Mouse (Mus musculus) neural tube, embryonic 15.5 days (tissue): Measurements from ENCODE around the gene Cpox. TPM values are rescaled to one million over a fixed set of nuclear protein-coding genes. Genes with fewer than 3 reads are reported as not detected.
A peak's percentile ranks its signal among the peaks of the same experiment; 100 is the strongest.

ENCODE experiments used
- ATAC-seq: fragments of 200-750 bp; cut with Nextera tagmentation; 2 replicates; pipeline ENCODE4 v1.8.0; 2017; ENCODE audit warnings: mild to moderate bottlenecking, moderate TSS enrichment, moderate library complexity; ENCODE audit not compliant: low FRiP score
- H3K27ac ChIP-seq: fragments of 300-500 bp; sonication (generic); replicated peaks from 2 replicates; pipeline ENCODE4 v1.5.1; 2015; ENCODE audit warnings: mild to moderate bottlenecking, inconsistent platforms
- H3K27me3 ChIP-seq: fragments of 300-500 bp; sonication (generic); replicated peaks from 2 replicates; pipeline ENCODE4 v1.6.1; 2015; ENCODE audit warnings: inconsistent platforms
- H3K36me3 ChIP-seq: fragments of 300-500 bp; sonication (generic); 2 replicates; pipeline ENCODE4 v1.6.1; 2015; ENCODE audit warnings: inconsistent platforms
- H3K4me1 ChIP-seq: fragments of 300-500 bp; sonication (generic); 2 replicates; pipeline ENCODE4 v1.6.1; 2015; ENCODE audit warnings: inconsistent platforms
- H3K4me2 ChIP-seq: fragments of 300-500 bp; sonication (generic); 2 replicates; pipeline ENCODE4 v1.6.1; 2015; ENCODE audit warnings: inconsistent platforms, mild to moderate bottlenecking, moderate library complexity
- H3K4me3 ChIP-seq: fragments of 300-500 bp; sonication (generic); replicated peaks from 2 replicates; pipeline ENCODE4 v1.5.1; 2015; ENCODE audit warnings: mild to moderate bottlenecking, inconsistent platforms
- H3K9ac ChIP-seq: fragments of 300-500 bp; sonication (generic); replicated peaks from 2 replicates; pipeline ENCODE4 v1.6.1; 2015; ENCODE audit warnings: mild to moderate bottlenecking, inconsistent platforms
- H3K9me3 ChIP-seq: fragments of 300-500 bp; sonication (generic); replicated peaks from 2 replicates; pipeline ENCODE4 v1.6.1; 2016; ENCODE audit warnings: inconsistent platforms
- WGBS: fragments of 180-500 bp; shearing (Covaris S2); methylation state at CpG from one replicate; pipeline ENCODE4 v1.1.7; 2015; ENCODE audit warnings: mixed read lengths; 5-methylcytosine and 5-hydroxymethylcytosine counted together
- polyA plus RNA-seq: library from polyadenylated mRNA; unstranded; fragments of >200 nt; fragmentation: Nextera tagmentation; extraction: Ambion mirVana; gene quantifications from 2 replicates; pipeline ENCODE4 v1.2.1, GENCODE M21; 2015

The Cpox gene
- polyA plus RNA-seq, 1 experiment from 2014 or later = 15.8 TPM

DNA sequence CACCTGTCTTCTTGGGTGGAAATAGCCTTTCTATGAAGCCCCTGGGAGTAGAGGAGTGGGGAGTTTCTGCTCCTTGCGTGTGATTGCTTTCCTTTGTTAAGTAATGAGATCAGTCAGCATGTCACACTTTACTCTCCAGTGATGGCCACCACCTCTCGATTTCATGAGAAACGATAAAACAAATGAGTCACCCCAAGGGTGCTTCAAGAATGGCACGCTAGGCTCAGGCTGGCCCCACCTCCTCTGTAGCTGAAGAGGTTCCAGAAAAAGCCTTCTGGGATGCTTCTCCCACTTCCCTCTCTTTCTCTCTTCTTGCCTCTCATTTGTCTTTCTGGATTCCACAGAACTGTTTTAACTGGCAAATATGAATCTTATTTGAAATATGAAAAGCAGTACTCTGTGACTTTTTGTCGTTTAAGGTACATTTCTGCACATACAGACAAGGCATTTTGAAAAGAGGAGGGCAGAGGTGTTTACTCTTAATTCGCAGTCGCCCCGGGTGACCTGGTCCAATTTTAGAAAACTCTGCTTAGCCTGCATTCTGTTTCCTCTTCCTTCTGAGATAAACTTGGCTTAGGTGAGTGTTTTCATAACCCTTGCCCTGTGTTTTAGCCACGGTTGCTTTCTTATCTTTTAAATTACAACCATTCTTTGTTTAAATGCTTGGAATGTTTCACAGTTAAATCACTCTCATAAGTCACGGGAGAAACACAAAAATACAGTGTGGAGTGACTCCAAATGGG is 33.5 kb downstream of the Cpox start:
- H3K9ac ChIP-seq = no peak overlapping the region
- no peak for ATAC-seq
- no peaks in the 10 kb centered on the region for H3K36me3 ChIP-seq
- H3K4me3 ChIP-seq = no peak overlapping the region
- H3K27ac ChIP-seq = no peak overlapping the region
- H3K27me3 ChIP-seq = no peaks in the 10 kb centered on the region
- no peaks in the 10 kb centered on the region for H3K4me1 ChIP-seq
- no peaks in the 10 kb centered on the region for H3K9me3 ChIP-seq
- 43% methylated on average over 10 of the region's 10 CpGs for WGBS
- H3K4me2 ChIP-seq = no peak overlapping the region

DNA sequence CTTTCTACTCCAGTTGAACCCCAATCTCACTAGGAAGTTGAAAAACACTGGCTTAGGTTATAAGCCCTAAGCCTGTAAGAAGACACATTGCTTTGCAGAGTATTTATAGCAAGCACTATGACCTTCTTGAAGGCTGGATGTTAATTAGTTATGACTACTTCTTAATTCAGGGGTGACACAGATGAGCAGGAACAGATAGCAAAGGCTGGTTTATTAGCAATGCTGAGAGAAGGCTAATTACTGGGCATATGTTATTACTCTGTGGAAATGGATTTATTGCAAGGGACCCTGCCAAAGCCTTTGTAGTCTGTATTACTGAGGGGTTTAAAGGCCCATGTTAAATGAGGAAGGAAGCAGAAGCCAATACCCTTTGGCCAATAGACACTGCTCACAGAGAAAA is 34.9 kb downstream of the Cpox start:
- Histone ChIP-seq H3K27ac (no peak overlapping the region), H3K9me3 (no peaks in the 10 kb centered on the region), H3K4me1 (no peaks in the 10 kb centered on the region), H3K4me3 (no peak overlapping the region), H3K9ac (no peak overlapping the region), H3K27me3 (no peaks in the 10 kb centered on the region), H3K4me2 (no peak overlapping the region), H3K36me3 (no peaks in the 10 kb centered on the region)
- peak; percentile 53; the same call in 1 of the 2 replicates for ATAC-seq

GRCm38 (mm10) chr16:58707276-58707905 is 37.3 kb downstream of the Cpox start:
- no peak for ATAC-seq
- Histone ChIP-seq H3K4me2 (no peak overlapping the region), H3K9me3 (no peaks in the 10 kb centered on the region), H3K4me3 (no peak overlapping the region), H3K9ac (no peak overlapping the region), H3K27ac (no peak overlapping the region), H3K36me3 (no peaks in the 10 kb centered on the region), H3K27me3 (no peaks in the 10 kb centered on the region), H3K4me1 (no peaks in the 10 kb centered on the region)
- WGBS = 93% methylated on average over 4 of the region's 4 CpGs

DNA sequence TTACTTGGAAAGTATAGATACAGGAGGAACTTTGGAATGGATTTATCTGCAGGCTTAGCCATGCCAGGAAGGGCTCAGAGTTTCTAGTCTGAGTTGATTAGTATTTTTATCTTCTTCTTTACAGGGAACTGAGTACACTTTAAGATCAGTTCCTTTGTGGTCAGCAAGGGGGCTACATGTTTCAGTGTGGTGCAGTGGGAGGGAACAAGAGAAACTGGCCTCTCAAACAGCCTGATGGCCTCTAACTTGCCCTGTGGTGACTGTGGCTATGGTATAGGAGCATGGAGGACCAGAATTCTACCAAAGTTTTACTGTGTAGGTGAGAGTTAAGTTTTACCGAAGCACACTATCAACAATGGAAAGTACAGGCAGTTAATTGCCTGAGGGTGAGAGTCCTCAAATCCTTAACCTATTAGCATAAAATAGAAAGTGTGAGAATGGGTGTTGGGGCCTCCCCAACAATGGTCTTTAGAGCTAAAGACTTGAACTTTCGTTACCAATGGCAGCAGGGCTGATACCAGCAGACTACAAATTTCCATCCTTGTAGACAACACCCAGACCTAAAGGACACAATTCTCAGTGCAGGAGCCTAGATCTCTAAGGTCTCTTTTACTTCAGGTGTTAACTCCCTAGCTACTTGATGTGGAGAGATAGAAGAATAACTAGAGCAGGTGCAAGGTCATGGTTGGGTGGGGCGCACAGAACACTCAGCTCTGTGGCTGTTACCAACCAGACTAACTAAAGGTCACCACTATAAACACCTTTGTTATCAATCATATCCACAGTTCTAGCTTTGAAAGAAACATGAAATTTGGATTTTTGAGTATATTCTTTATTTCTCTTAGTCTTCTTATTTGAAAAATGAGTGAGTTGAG is 38.7 kb downstream of the Cpox start:
- no peak overlapping the region for H3K9ac ChIP-seq
- H3K9me3 ChIP-seq = no peaks in the 10 kb centered on the region
- no peaks in the 10 kb centered on the region for H3K27me3 ChIP-seq
- WGBS = 79% methylated on average over 3 of the region's 3 CpGs
- no peak for ATAC-seq
- no peak overlapping the region for H3K27ac ChIP-seq
- no peaks in the 10 kb centered on the region for H3K4me1 ChIP-seq
- no peaks in the 10 kb centered on the region for H3K36me3 ChIP-seq
- no peak overlapping the region for H3K4me2 ChIP-seq
- H3K4me3 ChIP-seq = no peak overlapping the region

DNA sequence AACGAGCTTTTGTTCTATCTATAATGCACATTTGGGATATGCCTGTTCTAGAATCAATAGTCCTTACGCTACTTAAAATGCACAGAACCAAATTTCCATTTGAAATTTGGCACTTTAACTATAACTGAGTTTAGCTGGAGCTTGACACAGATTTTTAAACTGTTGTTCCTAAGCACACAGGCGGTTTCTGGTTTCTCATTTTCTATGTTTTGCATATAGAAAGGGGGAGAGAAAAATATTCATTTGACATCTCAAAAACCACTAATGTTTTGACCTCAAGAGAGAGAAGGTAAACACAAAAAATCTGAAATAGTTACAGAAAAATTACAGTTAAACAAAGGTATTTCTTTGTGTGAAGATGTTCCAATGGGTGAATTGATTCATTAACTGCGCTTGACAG is 39.4 kb downstream of the Cpox start:
- no peaks in the 10 kb centered on the region for H3K27me3 ChIP-seq
- ATAC-seq = no peak
- H3K4me3 ChIP-seq = no peak overlapping the region
- H3K36me3 ChIP-seq = no peaks in the 10 kb centered on the region
- H3K9me3 ChIP-seq = no peaks in the 10 kb centered on the region
- H3K27ac ChIP-seq = no peak overlapping the region
- H3K4me1 ChIP-seq = no peaks in the 10 kb centered on the region
- WGBS = 81% methylated on average over 4 of the region's 4 CpGs
- no peak overlapping the region for H3K4me2 ChIP-seq
- no peak overlapping the region for H3K9ac ChIP-seq

GRCm38 (mm10) chr16:58712221-58712620 is 42.1 kb downstream of the Cpox start:
- H3K36me3 ChIP-seq = no peaks in the 10 kb centered on the region
- 80% methylated on average over 8 of the region's 8 CpGs for WGBS
- no peaks in the 10 kb centered on the region for H3K9me3 ChIP-seq
- H3K27me3 ChIP-seq = no peaks in the 10 kb centered on the region
- H3K4me3 ChIP-seq = no peak overlapping the region
- no peak overlapping the region for H3K9ac ChIP-seq
- H3K4me2 ChIP-seq = no peak overlapping the region
- no peak overlapping the region for H3K27ac ChIP-seq
- ATAC-seq = no peak
- H3K4me1 ChIP-seq = no peaks in the 10 kb centered on the region

DNA sequence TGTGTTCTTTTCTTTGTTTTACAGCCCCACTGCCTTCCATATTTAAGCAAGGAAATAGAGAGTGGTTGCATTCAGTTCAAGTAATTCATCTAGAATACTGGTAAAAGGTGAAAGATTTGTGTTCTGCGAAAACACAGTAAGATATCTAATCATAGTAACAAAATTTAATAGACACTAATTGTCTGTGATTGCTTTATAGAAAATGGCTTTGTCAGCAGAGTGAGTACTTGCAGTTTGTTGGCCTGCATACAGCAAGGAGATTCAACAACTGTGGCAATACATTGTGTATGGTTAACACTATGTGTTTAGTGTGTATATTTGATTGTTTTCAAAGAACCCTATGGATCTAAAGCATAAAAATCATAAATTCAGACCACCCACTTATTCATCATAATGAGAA is 43.0 kb downstream of the Cpox start:
- no peak overlapping the region for H3K27ac ChIP-seq
- H3K4me3 ChIP-seq = no peak overlapping the region
- H3K36me3 ChIP-seq = no peaks in the 10 kb centered on the region
- no peaks in the 10 kb centered on the region for H3K27me3 ChIP-seq
- no peaks in the 10 kb centered on the region for H3K9me3 ChIP-seq
- no peaks in the 10 kb centered on the region for H3K4me1 ChIP-seq
- H3K9ac ChIP-seq = no peak overlapping the region
- no peak overlapping the region for H3K4me2 ChIP-seq
- WGBS = 91% methylated on average over 1 of the region's 1 CpGs
- no peak for ATAC-seq

- no peaks in the 10 kb centered on the region for H3K9me3 ChIP-seq
- H3K9ac ChIP-seq = no peak overlapping the region
- no peak for ATAC-seq
- no peaks in the 10 kb centered on the region for H3K36me3 ChIP-seq
- no peak overlapping the region for H3K4me2 ChIP-seq
- 70% methylated on average over 4 of the region's 4 CpGs for WGBS
- no peaks in the 10 kb centered on the region for H3K4me1 ChIP-seq
- no peaks in the 10 kb centered on the region for H3K27me3 ChIP-seq
- no peak overlapping the region for H3K27ac ChIP-seq
- no peak overlapping the region for H3K4me3 ChIP-seq
Observed at GRCm38 (mm10) chr16:58715018-58715417, 44.9 kb downstream of the Cpox start.

GRCm38 (mm10) chr16:58718666-58719120 is 48.6 kb downstream of the Cpox start, which contains the start of gene Gpr15:
Gpr15 (minus strand) TSS chr16:58719070.
- H3K9ac ChIP-seq = no peak within 1 kb of the TSS
- no peaks in the 10 kb centered on the region for H3K4me1 ChIP-seq
- H3K9me3 ChIP-seq = no peaks in the 10 kb centered on the region
- H3K4me2 ChIP-seq = no peak within 1 kb of the TSS
- no peaks in the 10 kb centered on the region for H3K36me3 ChIP-seq
- H3K27ac ChIP-seq = no peak within 1 kb of the TSS
- H3K4me3 ChIP-seq = no peak within 1 kb of the TSS
- H3K27me3 ChIP-seq = no peaks in the 10 kb centered on the region
- ATAC-seq = no peak
- WGBS = 95% methylated on average over 7 of the region's 7 CpGs

DNA sequence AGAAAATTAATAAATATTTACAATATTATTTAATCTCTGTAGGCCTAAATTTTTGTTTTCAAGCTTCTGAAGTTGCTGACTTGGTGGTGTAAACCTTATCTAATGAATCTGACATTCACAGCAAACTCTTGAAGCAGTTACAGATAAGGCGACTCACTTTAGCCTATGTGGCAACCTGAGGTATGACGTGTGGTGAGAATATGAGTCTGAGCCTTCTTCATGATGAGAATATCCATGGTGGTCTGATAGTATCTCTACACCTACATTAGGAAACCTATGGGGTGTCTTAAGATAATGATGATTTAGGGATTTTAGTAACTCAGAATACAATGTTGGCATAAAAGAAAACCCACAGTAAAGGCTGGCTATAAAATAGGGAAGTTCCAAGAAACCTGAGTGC is 52.2 kb downstream of the Cpox start:
- WGBS = 91% methylated on average over 2 of the region's 2 CpGs

DNA sequence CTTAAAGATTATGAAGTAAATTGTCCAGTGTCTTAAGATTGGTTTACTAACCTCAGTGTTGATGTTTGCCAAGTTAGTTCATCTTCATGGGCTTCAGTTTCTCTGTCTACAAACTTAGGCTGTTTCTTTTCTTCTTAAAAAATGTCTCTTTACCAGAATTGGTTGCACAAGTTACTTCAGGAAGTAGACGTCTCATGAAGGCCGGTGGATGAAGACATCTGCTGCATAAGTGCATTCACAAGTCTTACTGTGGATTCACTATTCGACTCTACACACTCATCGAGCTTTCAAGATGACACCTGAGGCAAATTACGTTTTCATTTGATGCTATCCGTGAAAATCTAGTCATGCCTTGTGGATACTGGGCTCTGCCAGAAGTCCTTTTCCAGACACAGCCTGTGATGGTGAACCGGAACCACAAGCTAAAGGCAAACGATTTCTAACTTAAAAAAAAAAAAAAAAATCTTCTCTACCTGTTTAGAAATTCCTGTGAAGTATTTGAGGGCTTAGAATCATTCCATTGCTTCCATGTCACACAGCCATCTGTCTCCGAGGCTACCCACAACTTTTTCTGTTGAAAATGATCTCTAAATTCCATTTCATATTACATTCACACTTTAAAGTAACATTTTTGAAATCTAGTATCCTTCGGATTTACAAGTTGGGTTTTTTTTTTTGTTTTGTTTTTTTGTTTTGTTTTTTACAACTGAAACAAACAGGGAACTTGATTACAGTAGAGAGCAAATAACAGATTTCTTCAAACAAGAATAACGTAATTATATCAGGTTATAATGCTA is 56.8 kb downstream of the Cpox start:
- H3K9ac ChIP-seq = no peak overlapping the region
- no peak for ATAC-seq
- peaks cover 14% of the 10 kb centered on the region for H3K36me3 ChIP-seq
- H3K27me3 ChIP-seq = no peaks in the 10 kb centered on the region
- H3K9me3 ChIP-seq = no peaks in the 10 kb centered on the region
- WGBS = 83% methylated on average over 11 of the region's 11 CpGs
- H3K4me1 ChIP-seq = peaks cover 11% of the 10 kb centered on the region
- peak overlapping the region; percentile 67 for H3K4me2 ChIP-seq
- H3K27ac ChIP-seq = no peak overlapping the region
- peak overlapping the region; percentile 75; the same call in 1 of the 2 replicates for H3K4me3 ChIP-seq

More for the DNA sequence above, 52.2 kb downstream of the Cpox start:
- H3K4me2 ChIP-seq = no peak overlapping the region
- H3K27ac ChIP-seq = no peak overlapping the region
- H3K4me1 ChIP-seq = no peaks in the 10 kb centered on the region
- H3K4me3 ChIP-seq = no peak overlapping the region
- H3K9ac ChIP-seq = no peak overlapping the region
- no peaks in the 10 kb centered on the region for H3K27me3 ChIP-seq
- no peaks in the 10 kb centered on the region for H3K9me3 ChIP-seq
- ATAC-seq = no peak
- no peaks in the 10 kb centered on the region for H3K36me3 ChIP-seq
